Mouse (Mus musculus): ENCODE data around the gene Fhit.

Fhit gene

GRCm38 (mm10) chr14:10485798-10486197 lies 676.0 kb downstream of the Fhit start:
- DNase-seq: no peak

GRCm38 (mm10) chr14:10482851-10483613 lies 678.8 kb downstream of the Fhit start:
- no peak for DNase-seq

- no peak for DNase-seq
Measured at GRCm38 (mm10) chr14:10481370-10481769, 680.5 kb downstream of the Fhit start.

- no peak for DNase-seq
Measured at GRCm38 (mm10) chr14:10480681-10481080, 681.2 kb downstream of the Fhit start.

GRCm38 (mm10) chr14:10453001-10453861 lies 708.6 kb downstream of the Fhit start:
- peak; percentile 34 to 41 for DNase-seq

GRCm38 (mm10) chr14:10452234-10452633 lies 709.6 kb downstream of the Fhit start:
- DNase-seq: no peak

GRCm38 (mm10) chr14:10445360-10445759 lies 716.5 kb downstream of the Fhit start:
- no peak for DNase-seq

- no peak for DNase-seq
Measured at GRCm38 (mm10) chr14:10439007-10439749, 722.7 kb downstream of the Fhit start.

GRCm38 (mm10) chr14:10436193-10436592 lies 725.6 kb downstream of the Fhit start:
- no peak for DNase-seq

- no peak for DNase-seq
Measured at GRCm38 (mm10) chr14:10432502-10432901, 729.3 kb downstream of the Fhit start.

GRCm38 (mm10) chr14:10430396-10431000 lies 731.3 kb downstream of the Fhit start:
- DNase-seq: no peak

GRCm38 (mm10) chr14:10423499-10423898 lies 738.3 kb downstream of the Fhit start:
- DNase-seq: no peak

GRCm38 (mm10) chr14:10422261-10422660 lies 739.6 kb downstream of the Fhit start:
- DNase-seq: no peak

- DNase-seq: no peak
Measured at GRCm38 (mm10) chr14:10415068-10415467, 746.8 kb downstream of the Fhit start.

- DNase-seq: peak; percentile 28 to 62
Measured at GRCm38 (mm10) chr14:10409306-10409962, 752.4 kb downstream of the Fhit start.

- DNase-seq: no peak
Measured at GRCm38 (mm10) chr14:10405346-10405745, 756.5 kb downstream of the Fhit start.

GRCm38 (mm10) chr14:10367783-10368680 lies 793.8 kb downstream of the Fhit start:
- peak in 1 of 2 experiments; percentile 12 for DNase-seq

GRCm38 (mm10) chr14:10366808-10367207 lies 795.0 kb downstream of the Fhit start:
- DNase-seq: no peak

- DNase-seq: no peak
Measured at GRCm38 (mm10) chr14:10364281-10364680, 797.6 kb downstream of the Fhit start.

- no peak for DNase-seq
Measured at GRCm38 (mm10) chr14:10363306-10363705, 798.5 kb downstream of the Fhit start.

GRCm38 (mm10) chr14:10345905-10346304 lies 815.9 kb downstream of the Fhit start:
- no peak for DNase-seq

All from kidney, adult 8-10 months (tissue).